Mouse (Mus musculus) brown adipose tissue, adult 24 weeks (tissue): ENCODE measurements around the gene Ms4a5. TPM values are rescaled to one million over a fixed set of nuclear protein-coding genes. Genes with fewer than 3 reads are reported as not detected.
"Not testable (repeated sequence)": the region's sequence is repeated elsewhere in the genome, so short reads cannot be mapped to it uniquely, and the experiment has no call there.

ENCODE experiments used
- H3K27ac ChIP-seq: fragments of 200-500 bp; replicated peaks from 2 replicates; pipeline ENCODE4 v1.5.1; 2012; ENCODE audit warnings: low read depth, mild to moderate bottlenecking, low read length
- H3K4me1 ChIP-seq: fragments of 200-500 bp; 2 replicates; pipeline ENCODE4 v1.6.1; 2012; ENCODE audit warnings: low read length, mixed read lengths; ENCODE audit not compliant: control insufficient read depth, insufficient read depth, insufficient read length
- H3K4me3 ChIP-seq: fragments of 200-500 bp; 2 replicates; pipeline ENCODE4 v1.5.1; 2012; ENCODE audit warnings: low read depth, mild to moderate bottlenecking, low read length, moderate library complexity; ENCODE audit not compliant: insufficient read depth
- polyA plus RNA-seq: library from polyadenylated mRNA; stranded (reverse); fragments of >200 nt; gene quantifications from 2 replicates; pipeline ENCODE4 v1.2.4, GENCODE M21; 2012; ENCODE audit not compliant: missing spikeins, insufficient read depth, insufficient read length

Gene Ms4a5
- polyA plus RNA-seq, result not detected in 2 replicates

- H3K27ac ChIP-seq, result no peak within 1 kb of the TSS
- no peak within 1 kb of the TSS for H3K4me3 ChIP-seq
Measured at GRCm38 (mm10) chr19:11283773-11284172, at the start of gene Ms4a5. Gene Ms4a5 (minus strand): TSS chr19:11283873.

GRCm38 (mm10) chr19:11321123-11321522 is 37.5 kb upstream of the Ms4a5 start:
- no peak overlapping the region for H3K4me3 ChIP-seq
- H3K27ac ChIP-seq, result no peak overlapping the region
- no peaks in the 10 kb centered on the region for H3K4me1 ChIP-seq

More at GRCm38 (mm10) chr19:11283773-11284172, at the start of gene Ms4a5:
- no peaks in the 10 kb centered on the region for H3K4me1 ChIP-seq

- no peak overlapping the region for H3K27ac ChIP-seq
- no peaks in the 10 kb centered on the region for H3K4me1 ChIP-seq
- H3K4me3 ChIP-seq, result no peak overlapping the region
Measured at GRCm38 (mm10) chr19:11316786-11317185, 33.1 kb upstream of the Ms4a5 start.

- H3K27ac ChIP-seq, result no peak within 1 kb of the TSS
- no peaks in the 10 kb centered on the region for H3K4me1 ChIP-seq
- H3K4me3 ChIP-seq, result no peak within 1 kb of the TSS
Measured at GRCm38 (mm10) chr19:11314354-11314753, 30.7 kb upstream of the Ms4a5 start, which contains the start of gene Ms4a14. Gene Ms4a14 (minus strand): TSS chr19:11314454.

GRCm38 (mm10) chr19:11308888-11309287 is 25.2 kb upstream of the Ms4a5 start:
- Histone ChIP-seq H3K27ac (no peak overlapping the region), H3K4me1 (no peaks in the 10 kb centered on the region), H3K4me3 (no peak overlapping the region)

DNA sequence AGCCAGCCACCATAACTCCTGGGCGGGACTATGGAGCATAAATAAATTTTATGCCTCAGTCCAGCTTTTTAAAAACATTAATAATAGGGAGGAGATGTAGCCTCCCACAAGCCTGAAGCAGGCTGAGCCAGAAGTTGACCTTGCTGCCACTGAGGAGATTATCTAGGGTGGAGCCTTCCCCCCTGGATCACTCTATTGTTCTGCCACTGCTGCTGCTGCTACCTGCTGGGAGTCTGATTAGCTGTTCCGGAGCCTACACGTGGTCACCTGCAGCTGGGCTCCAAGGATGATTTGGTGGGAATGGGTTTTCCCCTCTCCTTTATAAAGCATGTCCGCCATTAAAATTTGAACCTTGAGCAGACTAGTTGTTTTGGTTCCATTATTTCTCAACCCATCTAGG is 15.9 kb upstream of the Ms4a5 start:
- H3K4me3 ChIP-seq, result not testable (repeated sequence)

DNA sequence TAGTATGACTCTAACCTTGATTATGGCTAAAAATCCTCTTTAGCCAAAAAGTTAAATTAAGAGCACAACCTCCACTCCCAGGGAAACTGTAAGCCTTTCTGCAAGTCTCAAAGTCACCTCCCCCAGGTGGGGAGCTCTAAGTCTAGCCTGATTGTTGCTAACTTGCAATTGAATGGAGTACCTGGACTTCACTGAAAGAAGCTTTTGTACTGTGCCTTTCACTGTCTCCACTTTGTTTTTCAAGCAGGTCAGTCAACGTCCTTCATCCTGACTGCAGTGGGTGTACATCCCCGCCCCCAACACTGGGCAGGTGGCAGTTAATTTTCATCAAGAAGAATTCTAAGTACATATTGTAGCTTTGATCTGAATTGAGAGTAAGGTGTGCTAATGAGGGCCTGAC is 15.3 kb upstream of the Ms4a5 start:
- no peak overlapping the region for H3K4me3 ChIP-seq
- H3K27ac ChIP-seq, result no peak overlapping the region
- no peaks in the 10 kb centered on the region for H3K4me1 ChIP-seq

More for the DNA sequence above, 15.9 kb upstream of the Ms4a5 start:
- H3K27ac ChIP-seq, H3K4me1 ChIP-seq: not testable (repeated sequence)

- not testable (repeated sequence) for H3K4me1 ChIP-seq, H3K4me3 ChIP-seq, H3K27ac ChIP-seq
Measured at GRCm38 (mm10) chr19:11293616-11294015, 9.9 kb upstream of the Ms4a5 start.

DNA sequence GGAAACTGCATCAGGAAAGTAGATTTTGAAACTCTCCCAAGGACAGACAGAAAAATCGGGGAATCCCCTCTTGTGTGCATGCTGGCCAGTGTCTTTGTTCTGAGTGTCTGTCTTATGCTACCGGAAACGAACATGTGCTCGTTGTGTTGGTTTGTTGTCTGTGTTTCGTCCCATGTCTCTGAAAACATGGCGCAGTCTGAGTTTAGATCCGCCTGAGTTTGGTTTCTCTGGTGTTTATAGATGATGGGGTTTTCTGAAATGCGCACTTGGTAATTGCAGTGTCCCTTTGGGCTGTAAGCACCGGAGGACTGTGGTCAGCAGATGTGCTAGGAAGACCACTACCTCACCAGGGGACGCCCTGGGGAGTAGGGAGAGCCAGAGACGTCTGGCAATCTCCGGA is 9.3 kb upstream of the Ms4a5 start:
- peak overlapping the region; percentile 53 for H3K27ac ChIP-seq
- no peaks in the 10 kb centered on the region for H3K4me1 ChIP-seq
- peak overlapping the region; percentile 54 for H3K4me3 ChIP-seq

- Histone ChIP-seq H3K27ac (no peak overlapping the region), H3K4me3 (no peak overlapping the region), H3K4me1 (no peaks in the 10 kb centered on the region)
Measured at GRCm38 (mm10) chr19:11280223-11280622, 3.5 kb downstream of the Ms4a5 start.

DNA sequence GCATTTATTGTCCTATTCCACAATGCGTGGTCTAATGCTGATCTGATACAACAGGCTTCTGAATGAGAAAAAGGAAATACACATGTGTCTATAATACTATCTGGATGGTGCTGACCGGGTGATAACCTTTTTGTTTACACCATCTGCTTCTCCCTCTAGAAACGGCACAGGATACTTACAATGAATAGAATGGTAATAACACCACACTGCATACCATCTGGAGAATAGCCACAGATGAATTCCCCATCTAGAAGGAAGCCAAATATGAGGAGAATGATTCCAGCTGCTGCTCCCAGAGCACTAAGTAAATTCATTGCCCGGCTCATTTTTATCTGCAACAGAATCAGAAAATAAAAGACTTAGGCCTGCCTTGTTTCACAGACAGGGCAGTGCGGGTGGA is 7.2 kb downstream of the Ms4a5 start:
- H3K27ac ChIP-seq, result no peak overlapping the region
- H3K4me3 ChIP-seq, result no peak overlapping the region
- no peaks in the 10 kb centered on the region for H3K4me1 ChIP-seq

DNA sequence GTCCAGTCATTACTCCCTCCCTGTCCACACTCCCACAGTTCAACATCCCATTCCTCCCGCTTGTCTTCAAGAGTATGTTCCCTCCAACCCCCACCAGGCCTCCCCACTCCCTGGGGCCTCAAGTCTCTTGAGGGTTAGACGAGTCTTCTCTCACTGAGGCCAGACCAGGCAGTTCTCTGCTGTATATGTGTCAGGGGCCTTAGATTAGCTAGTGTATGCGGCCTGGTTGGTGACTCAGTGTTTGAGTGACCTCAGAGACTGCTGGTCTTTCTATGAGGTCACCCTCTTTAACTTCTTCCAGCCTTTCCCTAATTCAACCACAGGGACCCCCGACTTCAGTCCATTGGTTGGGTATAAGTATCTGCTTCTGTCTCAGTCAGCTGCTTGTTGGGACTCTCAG is 16.7 kb downstream of the Ms4a5 start:
- no peak overlapping the region for H3K4me3 ChIP-seq
- H3K27ac ChIP-seq, result no peak overlapping the region
- no peaks in the 10 kb centered on the region for H3K4me1 ChIP-seq

GRCm38 (mm10) chr19:11266052-11266845 is 17.4 kb downstream of the Ms4a5 start, which contains the start of gene Ms4a1:
Gene Ms4a1 (minus strand): TSS chr19:11266241.
- no peaks in the 10 kb centered on the region for H3K4me1 ChIP-seq

DNA sequence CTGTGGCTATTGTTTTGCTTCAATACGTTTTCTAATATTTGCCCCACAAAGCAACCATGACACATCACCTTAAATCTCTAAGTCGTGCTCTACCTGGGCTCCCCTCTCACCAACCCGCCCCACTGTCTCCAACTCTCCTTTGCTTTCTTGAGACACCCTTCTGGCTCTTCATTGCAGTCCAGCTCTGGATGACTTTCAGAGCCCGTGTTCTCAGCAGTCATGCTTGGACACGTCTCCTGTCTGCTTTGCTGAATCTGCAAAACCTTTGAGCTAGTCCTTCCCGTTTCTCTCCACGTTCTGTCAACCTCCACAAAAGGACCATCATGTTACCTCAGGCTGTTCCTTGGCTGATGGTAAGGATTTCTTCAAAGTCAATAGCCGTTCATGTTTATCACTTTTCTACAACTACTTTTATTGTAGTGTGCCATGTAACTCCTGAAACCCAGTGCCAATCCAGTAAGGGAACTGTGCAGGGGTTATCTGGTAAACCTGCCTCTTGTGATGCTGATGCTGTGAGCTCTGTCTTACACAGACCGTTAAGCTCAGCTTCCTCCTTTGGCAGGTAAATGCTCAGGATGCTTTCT is 19.0 kb downstream of the Ms4a5 start:
- H3K27ac ChIP-seq, result no peak overlapping the region
- H3K4me1 ChIP-seq, result no peaks in the 10 kb centered on the region

More at GRCm38 (mm10) chr19:11266052-11266845, 17.4 kb downstream of the Ms4a5 start, which contains the start of gene Ms4a1:
- H3K27ac ChIP-seq, result no peak within 1 kb of the TSS
- no peak within 1 kb of the TSS for H3K4me3 ChIP-seq

DNA sequence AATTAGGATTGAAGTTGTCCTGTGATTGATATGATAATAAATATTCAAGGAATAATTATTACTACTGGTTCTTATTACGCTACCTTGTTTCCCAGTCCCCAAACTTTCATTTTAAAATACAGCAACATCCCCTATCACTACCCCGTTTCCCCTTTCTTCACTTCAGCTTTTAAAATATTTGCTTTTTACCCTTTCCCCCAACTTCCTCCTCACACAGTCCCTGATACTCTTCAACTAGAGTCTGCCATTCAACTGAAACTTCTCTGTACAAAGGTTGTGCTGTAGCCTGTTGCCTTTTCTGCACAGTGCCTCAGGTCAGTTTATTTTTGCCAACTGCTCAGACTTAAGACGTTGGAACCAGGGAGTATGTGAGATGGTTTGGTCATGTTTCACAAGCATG is 20.1 kb downstream of the Ms4a5 start:
- no peaks in the 10 kb centered on the region for H3K4me1 ChIP-seq
- H3K27ac ChIP-seq, result no peak overlapping the region
- H3K4me3 ChIP-seq, result no peak overlapping the region

More for the DNA sequence above, 19.0 kb downstream of the Ms4a5 start:
- H3K4me3 ChIP-seq, result no peak overlapping the region

DNA sequence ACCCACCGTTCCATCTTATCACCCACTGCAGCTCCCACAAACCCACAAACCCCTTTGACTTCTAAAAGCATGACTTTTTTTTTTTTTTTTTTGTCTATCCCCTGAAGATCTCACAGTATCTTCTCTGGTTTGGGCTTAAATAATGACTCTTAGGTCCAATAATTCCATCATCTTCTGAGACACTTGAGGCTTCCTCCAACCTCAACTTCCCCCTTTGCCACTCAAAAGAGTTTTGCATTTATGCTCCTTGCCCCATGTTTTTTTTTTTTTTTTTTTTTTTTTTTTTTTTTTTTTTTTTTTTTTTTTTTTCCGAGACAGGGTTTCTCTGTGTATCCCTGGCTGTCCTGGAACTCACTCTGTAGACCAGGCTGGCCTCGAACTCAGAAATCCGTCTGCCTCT is 20.7 kb downstream of the Ms4a5 start:
- H3K4me3 ChIP-seq, result not testable (repeated sequence)

More for the DNA sequence above, 20.7 kb downstream of the Ms4a5 start:
- not testable (repeated sequence) for H3K4me1 ChIP-seq, H3K27ac ChIP-seq
